Mouse (Mus musculus) cortical plate, adult 2 months (tissue): ENCODE measurements around the gene Pgpep1. TPM values are rescaled to one million over a fixed set of nuclear protein-coding genes. Genes with fewer than 3 reads are reported as not detected.

Source experiments
- H3K27ac ChIP-seq: fragments of 200-500 bp; 2 replicates; pipeline ENCODE4 v1.5.1; 2012; ENCODE audit warnings: low read length, control low read depth, inconsistent platforms; ENCODE audit not compliant: insufficient read depth
- H3K4me1 ChIP-seq: fragments of 200-500 bp; 2 replicates; pipeline ENCODE4 v1.6.1; 2011; ENCODE audit warnings: low read length; ENCODE audit not compliant: control insufficient read depth, insufficient read depth
- H3K4me3 ChIP-seq: fragments of 200-500 bp; 2 replicates; pipeline ENCODE4 v1.5.1; 2011; ENCODE audit warnings: mild to moderate bottlenecking, low read length, control low read depth; ENCODE audit not compliant: insufficient read depth
- CTCF ChIP-seq: fragments of 200-500 bp; IDR thresholded peaks from 2 replicates; pipeline ENCODE4 v1.5.1; 2011; ENCODE audit warnings: mild to moderate bottlenecking, control low read depth, low read length; ENCODE audit not compliant: insufficient read depth; ENCODE audit errors: extremely low read depth
- POLR2A ChIP-seq: fragments of 200-500 bp; IDR thresholded peaks from 2 replicates; pipeline ENCODE4 v1.6.1; 2011; ENCODE audit warnings: mild to moderate bottlenecking, low read length, control low read depth; ENCODE audit not compliant: insufficient read depth; ENCODE audit errors: extremely low read depth
- polyA plus RNA-seq: library from polyadenylated mRNA; depleted of rRNA; stranded (reverse); fragments of >200 nt; gene quantifications from 2 replicates; pipeline ENCODE4 v1.2.3, GENCODE M21; 2012

Gene Pgpep1
- polyA plus RNA-seq, 1 experiment: 18.1 TPM

DNA sequence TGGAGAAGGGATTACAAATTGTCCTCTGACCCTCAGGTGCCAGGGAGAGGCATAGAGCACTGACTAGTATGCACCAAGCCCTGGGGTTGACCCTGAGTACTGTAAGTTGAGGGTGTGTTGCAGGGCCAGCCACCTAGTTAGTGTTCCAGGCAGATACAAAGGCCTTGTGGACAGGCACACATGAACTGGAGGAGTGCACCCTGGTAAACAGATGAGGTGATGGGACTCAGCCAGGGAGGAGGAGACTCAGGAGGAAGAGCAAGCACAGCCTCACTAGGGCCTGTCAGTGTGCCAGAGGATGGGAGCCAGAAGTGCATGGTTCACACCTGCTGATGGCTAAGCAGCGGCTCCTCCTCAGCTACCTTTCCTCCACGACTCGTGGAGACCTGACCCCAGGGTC, 19.9 kb upstream of the Pgpep1 start:
- peaks cover 4% of the 10 kb centered on the region for H3K4me1 ChIP-seq
- TF ChIP-seq CTCF (no peak), POLR2A (no peak)
- no peak overlapping the region for H3K27ac ChIP-seq
- H3K4me3 ChIP-seq: no peak overlapping the region

DNA sequence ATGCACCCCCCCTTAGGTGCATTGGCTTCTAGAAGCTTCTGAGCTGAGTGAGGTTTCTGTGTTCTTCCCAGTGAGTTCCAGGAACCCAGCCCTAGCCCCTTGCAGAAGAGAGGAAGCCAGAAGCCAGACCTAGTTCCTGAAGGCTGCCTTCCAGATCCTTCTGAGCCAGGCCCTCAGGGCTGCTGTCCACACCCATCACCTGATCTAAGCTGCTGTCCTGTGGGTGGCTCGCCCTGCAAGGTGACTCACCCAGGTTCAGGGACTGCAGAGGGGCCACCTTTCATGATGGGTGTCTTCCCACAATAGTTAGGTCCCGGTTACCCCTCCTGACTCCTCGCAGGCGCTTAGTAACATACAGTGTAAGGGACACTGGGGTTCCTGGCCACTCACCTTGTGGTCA, 19.2 kb upstream of the Pgpep1 start:
- H3K4me3 ChIP-seq: no peak overlapping the region
- H3K4me1 ChIP-seq: peaks cover 4% of the 10 kb centered on the region
- no peak for TF ChIP-seq CTCF
- TF ChIP-seq POLR2A: no peak
- H3K27ac ChIP-seq: no peak overlapping the region

DNA sequence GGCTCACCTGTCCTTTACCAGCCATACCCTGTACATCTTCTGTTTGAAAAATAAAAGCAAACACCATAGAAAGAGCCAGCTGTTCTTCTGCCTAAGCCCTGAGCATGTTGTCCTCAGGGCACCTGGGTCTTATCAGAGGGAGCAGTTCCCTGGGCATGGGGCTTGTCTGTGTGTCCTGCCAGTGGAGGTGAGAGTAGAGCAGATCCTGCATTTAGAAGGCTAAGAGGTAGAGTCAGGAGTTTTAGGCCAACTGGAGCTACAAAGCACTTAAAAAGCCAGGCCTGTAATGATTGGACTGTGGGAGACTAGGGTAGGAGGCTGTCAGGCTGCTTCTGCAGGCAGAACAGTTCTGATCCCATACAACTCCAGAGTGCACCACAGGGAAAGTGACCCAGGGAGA, 18.5 kb upstream of the Pgpep1 start:
- TF ChIP-seq POLR2A (no peak), CTCF (no peak)
- H3K4me1 ChIP-seq: peaks cover 7% of the 10 kb centered on the region
- H3K27ac ChIP-seq: no peak overlapping the region
- H3K4me3 ChIP-seq: no peak overlapping the region

DNA sequence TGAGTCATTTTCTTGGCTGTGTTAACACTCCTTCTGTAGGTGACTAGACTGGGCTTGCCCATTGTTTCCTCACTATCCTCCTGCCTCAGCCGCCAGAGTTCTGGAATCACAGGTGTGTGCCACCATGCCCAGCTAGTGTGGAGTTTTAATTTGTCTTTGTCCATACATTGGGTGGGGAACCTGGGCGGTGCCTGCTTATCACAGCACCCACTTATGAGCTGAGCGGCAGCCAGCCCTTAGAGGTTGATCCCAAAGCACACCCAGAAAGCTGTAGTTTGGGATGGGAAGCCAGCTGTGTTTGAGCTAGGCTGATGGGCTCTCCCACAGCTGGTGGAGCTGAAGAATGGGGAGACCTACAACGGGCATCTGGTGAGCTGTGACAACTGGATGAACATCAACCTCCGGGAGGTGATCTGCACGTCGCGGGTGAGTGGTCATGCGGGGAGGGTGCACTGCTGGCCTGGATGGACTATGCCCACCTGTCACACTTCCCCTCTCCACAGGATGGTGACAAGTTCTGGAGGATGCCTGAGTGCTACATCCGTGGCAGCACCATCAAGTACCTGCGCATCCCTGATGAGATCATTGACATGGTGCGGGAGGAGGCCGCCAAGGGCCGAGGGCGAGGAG, 17.4 kb upstream of the Pgpep1 start:
- Histone ChIP-seq H3K4me1 (peaks cover 7% of the 10 kb centered on the region), H3K27ac (no peak overlapping the region), H3K4me3 (no peak overlapping the region)
- TF ChIP-seq CTCF (no peak), POLR2A (no peak)

DNA sequence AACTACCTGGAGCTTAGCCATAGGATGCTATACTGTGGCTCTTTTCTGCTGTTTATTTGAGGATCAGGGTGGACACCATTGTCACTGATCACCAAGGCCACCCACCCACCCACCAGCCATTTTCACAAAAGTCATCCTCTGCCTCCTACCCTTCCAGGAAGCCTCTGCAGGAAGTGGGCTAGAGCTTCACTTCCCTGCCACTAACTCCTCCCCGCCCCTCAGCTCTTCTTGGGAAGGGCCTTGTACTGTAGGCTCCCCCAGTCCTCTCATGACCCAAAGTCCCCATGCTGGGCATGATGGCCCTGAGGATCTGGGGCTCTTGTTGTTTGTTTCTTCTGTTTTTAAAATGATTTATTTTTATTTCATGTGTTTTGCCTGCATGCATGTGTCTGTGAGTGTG, 15.1 kb upstream of the Pgpep1 start:
- Histone ChIP-seq H3K4me3 (no peak overlapping the region), H3K27ac (no peak overlapping the region)
- TF ChIP-seq CTCF (no peak), POLR2A (no peak)

DNA sequence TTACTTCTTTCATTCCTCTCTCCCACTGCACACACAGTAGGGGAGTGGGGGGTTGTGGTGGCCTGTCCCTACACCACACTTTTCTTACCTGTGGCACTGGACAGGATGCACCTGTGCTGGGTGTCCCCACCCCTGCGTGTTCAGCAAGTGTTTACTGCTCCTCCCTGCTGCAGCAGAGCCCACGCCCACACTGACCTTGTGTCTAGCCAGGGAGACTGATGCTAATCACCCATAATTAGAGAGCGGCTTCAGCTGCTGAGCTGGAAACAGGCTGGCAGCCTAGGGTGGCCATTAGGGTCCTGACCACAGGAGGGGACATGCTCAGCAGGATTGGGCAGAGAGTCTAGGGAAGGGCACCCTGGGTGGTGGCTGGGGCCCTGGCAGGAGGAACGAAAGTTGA, 14.5 kb upstream of the Pgpep1 start:
- TF ChIP-seq POLR2A (no peak), CTCF (no peak)
- no peak overlapping the region for H3K27ac ChIP-seq
- H3K4me3 ChIP-seq: no peak overlapping the region
- H3K4me1 ChIP-seq: peaks cover 5% of the 10 kb centered on the region

More for the DNA sequence above, 15.1 kb upstream of the Pgpep1 start:
- H3K4me1 ChIP-seq: peaks cover 5% of the 10 kb centered on the region

DNA sequence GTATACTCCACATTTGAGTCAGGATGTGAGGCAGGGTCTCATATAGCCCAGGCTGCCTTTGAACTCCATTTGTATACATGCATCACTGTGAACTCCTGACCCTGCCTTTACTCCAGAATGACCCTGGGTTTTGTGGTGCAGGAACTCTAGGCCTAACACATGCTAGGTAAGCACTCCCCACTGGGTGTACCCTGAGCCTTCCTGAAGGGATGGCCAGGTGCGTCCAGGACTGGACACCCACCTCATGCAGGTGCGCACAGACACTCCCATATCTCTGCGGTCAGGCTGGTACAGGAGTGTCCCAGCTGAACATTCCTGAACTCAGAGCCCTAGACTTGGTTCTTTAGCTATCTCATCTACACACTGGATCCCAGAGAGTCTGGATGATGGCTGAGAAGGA, 13.9 kb upstream of the Pgpep1 start:
- H3K4me1 ChIP-seq: peaks cover 5% of the 10 kb centered on the region
- TF ChIP-seq POLR2A (no peak), CTCF (no peak)
- H3K27ac ChIP-seq: peak overlapping the region; percentile 84
- peak overlapping the region; percentile 39 for H3K4me3 ChIP-seq

DNA sequence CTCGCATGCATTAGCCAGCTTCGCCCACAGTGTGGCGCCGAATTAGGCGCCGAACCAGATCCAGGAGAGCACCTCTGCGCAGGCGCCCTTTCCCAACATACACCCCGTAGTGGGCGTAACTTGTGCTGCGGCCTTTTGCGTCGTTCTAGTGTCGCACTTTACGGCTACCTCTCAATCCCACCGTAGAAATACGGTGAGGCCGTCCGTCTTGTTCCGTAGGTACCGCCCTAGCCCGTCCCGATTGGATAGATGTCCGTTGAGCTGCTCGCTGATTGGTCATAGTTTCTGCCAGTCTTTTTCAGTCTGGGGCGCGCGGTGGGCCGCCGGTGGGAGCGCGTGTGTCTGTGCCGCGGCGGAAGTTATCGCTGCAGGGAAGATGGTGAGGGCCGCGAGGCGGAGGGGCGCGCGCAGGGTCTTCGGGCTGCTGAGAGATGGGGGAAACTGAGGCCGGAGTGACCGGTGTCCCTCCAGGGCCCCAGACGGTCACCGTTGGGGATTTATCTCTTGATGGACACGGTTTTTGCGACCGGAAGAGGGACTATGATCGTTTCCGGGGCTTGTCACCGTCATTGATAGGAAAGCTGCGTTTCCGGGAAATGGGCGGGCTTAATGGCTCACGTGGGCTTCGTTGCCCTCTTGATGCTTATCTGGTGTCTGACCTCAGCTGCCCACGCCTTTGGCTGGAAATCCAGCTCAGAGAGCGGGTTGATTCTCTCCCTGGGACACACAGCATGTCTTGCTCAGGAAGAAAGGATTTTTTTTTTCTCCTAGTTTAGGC, 13.1 kb upstream of the Pgpep1 start, which contains the start of gene Lsm4:
Gene Lsm4, plus strand, starts transcription at position 170 of the 778 bp plus-strand sequence.
- Histone ChIP-seq H3K4me3 (peak within 1 kb of the TSS; percentile 39), H3K4me1 (peaks cover 5% of the 10 kb centered on the region), H3K27ac (peak within 1 kb of the TSS; percentile 84)
- peak; percentile 83; the same call in 1 of the 2 replicates for TF ChIP-seq POLR2A
- TF ChIP-seq CTCF: peak; percentile 71

DNA sequence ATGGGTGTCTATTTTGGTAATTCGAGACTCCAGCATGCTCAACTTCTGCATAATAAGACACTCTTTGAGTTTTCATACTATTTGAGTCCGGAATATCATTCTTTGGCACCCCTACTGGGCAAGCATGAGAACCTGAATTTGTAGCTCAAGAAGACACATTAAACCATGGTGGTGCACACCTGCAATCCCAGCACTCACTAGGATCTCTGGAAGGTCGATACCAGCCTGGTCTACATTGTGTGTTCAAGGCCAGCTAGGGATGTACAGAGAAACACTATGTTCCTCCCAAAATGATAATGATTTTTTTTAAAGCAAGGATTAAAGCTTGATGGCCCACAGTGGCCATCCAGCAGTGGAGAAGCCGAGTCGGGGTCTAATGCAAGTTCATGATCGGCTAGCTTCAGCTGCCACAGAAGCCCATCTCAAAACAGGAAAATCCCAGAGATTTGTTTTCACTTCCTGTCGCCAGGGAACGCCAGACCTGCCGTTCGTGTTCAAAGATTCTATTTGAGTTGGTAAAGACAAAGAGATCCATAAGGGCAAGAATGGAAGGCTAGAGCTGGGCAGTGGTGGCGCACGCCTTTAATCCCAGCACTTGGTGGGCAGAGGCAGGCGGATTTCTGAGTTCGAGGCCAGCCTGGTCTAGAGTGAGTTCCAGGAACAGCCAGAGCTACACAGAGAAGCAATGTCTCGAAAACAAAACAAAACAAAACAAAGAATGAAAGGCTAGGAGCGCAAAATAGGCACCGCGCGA, 12.3 kb upstream of the Pgpep1 start:
- H3K4me3 ChIP-seq: peak overlapping the region; percentile 39
- peaks cover 5% of the 10 kb centered on the region for H3K4me1 ChIP-seq
- TF ChIP-seq POLR2A: no peak
- TF ChIP-seq CTCF: 0 out of 2 replicates have a peak, but pooled peaks have one; percentile 4
- H3K27ac ChIP-seq: peak overlapping the region; percentile 69

DNA sequence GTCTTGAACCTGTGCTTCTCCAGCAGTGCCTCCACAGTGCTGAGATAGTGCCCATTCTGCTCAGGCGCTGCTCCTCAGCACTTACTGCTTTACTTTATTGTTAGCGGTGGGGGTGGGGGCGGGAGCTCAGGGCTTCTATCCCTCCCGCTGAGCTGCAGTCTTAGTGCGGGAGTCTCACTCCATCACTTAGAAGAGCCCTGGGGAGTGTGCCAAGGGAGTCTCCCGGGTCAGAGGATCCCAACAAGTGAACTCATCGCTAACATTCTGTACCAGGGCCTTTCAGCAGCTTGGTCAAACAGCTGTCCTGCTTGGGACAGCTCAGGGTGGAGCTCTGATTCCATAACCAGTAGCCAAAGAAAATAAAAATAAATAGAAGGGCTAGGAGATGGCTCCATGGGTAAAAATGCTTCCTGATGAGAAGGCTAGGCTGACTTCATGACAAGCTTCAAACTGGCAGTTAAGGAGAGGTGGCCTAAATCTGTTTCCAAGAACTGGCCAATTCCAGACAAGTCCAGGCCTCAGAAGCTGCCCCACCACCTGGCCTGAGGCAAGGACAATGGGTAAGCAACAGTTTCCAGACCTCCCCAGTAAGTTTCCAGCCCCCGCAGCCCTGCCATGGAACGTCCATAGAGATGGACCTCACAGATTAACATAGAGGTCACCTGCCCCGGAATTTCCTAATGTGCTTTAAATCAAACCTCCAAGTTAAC, 11.6 kb upstream of the Pgpep1 start:
- no peak overlapping the region for H3K4me3 ChIP-seq
- H3K27ac ChIP-seq: no peak overlapping the region
- TF ChIP-seq CTCF: no peak
- H3K4me1 ChIP-seq: peaks cover 7% of the 10 kb centered on the region
